Mouse (Mus musculus): ENCODE measurements around the gene Zfp131.

The Zfp131 gene

GRCm38 (mm10) chr13:119755141-119755547 is 35.5 kb downstream of the Zfp131 start:
- DNase-seq (ENCODE audit: low read depth, low spot score), result peak; percentile 25

GRCm38 (mm10) chr13:119754635-119755020 is 36.1 kb downstream of the Zfp131 start:
- DNase-seq (ENCODE audit: low read depth, low spot score), result no peak

- DNase-seq (ENCODE audit: low read depth, low spot score), result no peak
Measured at GRCm38 (mm10) chr13:119753859-119754634, 36.6 kb downstream of the Zfp131 start.

- DNase-seq (ENCODE audit: low read depth, low spot score), result no peak
Measured at GRCm38 (mm10) chr13:119746930-119747329, 43.8 kb downstream of the Zfp131 start.

- DNase-seq (ENCODE audit: low read depth, low spot score), result no peak
Measured at GRCm38 (mm10) chr13:119743470-119743869, 47.2 kb downstream of the Zfp131 start.

GRCm38 (mm10) chr13:119742711-119743415 is 47.8 kb downstream of the Zfp131 start:
- DNase-seq (ENCODE audit: low read depth, low spot score), result no peak

GRCm38 (mm10) chr13:119741390-119742237 is 49.1 kb downstream of the Zfp131 start:
- DNase-seq (ENCODE audit: low read depth, low spot score), result no peak

GRCm38 (mm10) chr13:119731448-119731847 is 59.2 kb downstream of the Zfp131 start:
- DNase-seq (ENCODE audit: low read depth, low spot score), result no peak

GRCm38 (mm10) chr13:119729406-119729805 is 61.3 kb downstream of the Zfp131 start:
- no peak for DNase-seq (ENCODE audit: low read depth, low spot score)

GRCm38 (mm10) chr13:119727608-119728387 is 62.9 kb downstream of the Zfp131 start:
- DNase-seq (ENCODE audit: low read depth, low spot score), result no peak

- DNase-seq (ENCODE audit: low read depth, low spot score), result peak; percentile 7
Measured at GRCm38 (mm10) chr13:119724541-119724940, 66.1 kb downstream of the Zfp131 start.

- DNase-seq (ENCODE audit: low read depth, low spot score), result no peak
Measured at GRCm38 (mm10) chr13:119723368-119723767, 67.3 kb downstream of the Zfp131 start.

GRCm38 (mm10) chr13:119722447-119722846 is 68.2 kb downstream of the Zfp131 start:
- no peak for DNase-seq (ENCODE audit: low read depth, low spot score)

- no peak for DNase-seq (ENCODE audit: low read depth, low spot score)
Measured at GRCm38 (mm10) chr13:119716105-119716504, 74.6 kb downstream of the Zfp131 start.
